Mouse (Mus musculus): ENCODE measurements around the gene Prpf8. TPM values are rescaled to one million over a fixed set of nuclear protein-coding genes. Genes with fewer than 3 reads are reported as not detected.
A peak's percentile ranks its signal among the peaks of the same experiment; 100 is the strongest.

The Prpf8 gene
- polyA plus RNA-seq, 1 experiment from 2014 or later: 44.3 TPM

DNA sequence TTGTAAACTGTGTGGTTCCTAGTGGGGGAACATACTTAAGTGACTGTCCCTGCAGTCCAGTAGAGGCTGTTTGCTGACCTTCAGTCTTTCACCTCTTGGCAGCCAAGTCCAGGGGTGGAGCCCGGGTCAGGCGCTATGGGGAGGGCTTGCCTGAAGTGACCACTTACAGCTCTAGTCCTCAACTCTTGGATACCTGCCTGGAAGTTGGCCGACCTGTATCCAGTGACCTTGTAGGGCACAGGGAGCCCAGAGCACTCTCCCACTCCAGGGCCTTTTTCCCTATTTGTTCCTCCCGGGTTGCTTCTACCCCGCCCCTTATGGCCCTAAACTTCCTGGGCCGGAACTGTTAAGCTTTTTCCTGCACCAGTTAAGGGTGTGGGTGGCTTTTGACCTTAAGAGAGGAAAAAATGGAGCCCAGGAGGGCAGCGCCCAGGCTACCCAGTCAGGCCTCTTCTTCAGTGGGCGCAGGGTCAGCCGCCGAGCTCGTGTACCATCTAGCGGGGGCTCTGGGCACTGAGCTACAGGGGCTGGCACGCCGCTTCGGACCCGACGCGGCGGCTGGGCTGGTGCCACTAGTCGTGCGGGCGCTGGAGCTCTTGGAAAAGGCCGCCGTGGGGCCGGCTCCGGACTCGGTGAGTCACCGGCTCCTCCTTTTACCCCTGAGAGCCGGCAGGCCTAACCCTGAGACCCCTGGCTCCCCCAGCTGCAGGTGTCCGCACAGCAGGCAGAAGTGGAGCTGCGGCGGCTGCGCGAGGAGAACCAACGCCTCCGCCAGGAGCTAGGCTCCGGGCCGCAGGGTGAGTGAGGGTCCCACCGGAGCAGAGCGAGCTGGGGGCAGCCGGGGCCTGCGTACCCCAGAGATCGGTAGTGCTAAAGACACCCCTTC lies 23.4 kb downstream of the Prpf8 start, which contains the start of gene Rilp:
Gene Rilp (plus strand): TSS at position 354 of the 886 bp plus-strand sequence.
- H3K27ac ChIP-seq (replicated peaks): peak within 1 kb of the TSS; percentile 86
- peaks cover 40% of the 10 kb centered on the region for H3K36me3 ChIP-seq
- no peaks in the 10 kb centered on the region for H3K27me3 ChIP-seq (replicated peaks)
- ATAC-seq (ENCODE audit: low FRiP score): peak; percentile 84
- 3% methylated on average over 43 of the region's 43 CpGs for WGBS
- peaks cover 12% of the 10 kb centered on the region for H3K4me1 ChIP-seq
- peak within 1 kb of the TSS; percentile 60 for H3K9ac ChIP-seq (replicated peaks)
- H3K9me3 ChIP-seq (replicated peaks): no peaks in the 10 kb centered on the region
- peak within 1 kb of the TSS; percentile 56 for H3K4me3 ChIP-seq (replicated peaks)
- peak within 1 kb of the TSS; percentile 97 for H3K4me2 ChIP-seq

DNA sequence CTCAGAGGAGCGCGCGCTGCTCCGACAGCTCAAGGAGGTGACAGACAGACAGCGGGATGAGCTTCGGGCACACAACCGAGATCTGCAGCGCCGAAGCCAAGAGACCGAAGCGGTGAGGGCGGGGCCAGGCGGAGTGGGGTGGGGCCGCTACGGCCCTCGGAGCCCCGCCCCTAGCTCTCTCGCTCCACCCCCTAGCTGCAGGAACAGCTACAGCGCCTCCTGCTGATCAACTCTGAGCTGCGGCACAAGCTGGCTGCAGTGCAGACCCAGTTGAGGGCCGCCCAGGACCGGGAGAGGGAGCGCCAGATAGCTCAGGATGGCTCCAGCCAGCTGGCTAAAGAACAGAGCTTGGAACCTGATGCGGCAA lies 24.0 kb downstream of the Prpf8 start:
- H3K36me3 ChIP-seq: peaks cover 35% of the 10 kb centered on the region
- peak overlapping the region; percentile 97 for H3K4me2 ChIP-seq
- peak overlapping the region; percentile 60 for H3K9ac ChIP-seq (replicated peaks)
- WGBS: 3% methylated on average over 24 of the region's 24 CpGs
- H3K27ac ChIP-seq (replicated peaks): peak overlapping the region; percentile 86
- no peaks in the 10 kb centered on the region for H3K9me3 ChIP-seq (replicated peaks)
- H3K4me1 ChIP-seq: peaks cover 12% of the 10 kb centered on the region
- ATAC-seq (ENCODE audit: low FRiP score): peak; percentile 91
- no peaks in the 10 kb centered on the region for H3K27me3 ChIP-seq (replicated peaks)
- peak overlapping the region; percentile 56 for H3K4me3 ChIP-seq (replicated peaks)

DNA sequence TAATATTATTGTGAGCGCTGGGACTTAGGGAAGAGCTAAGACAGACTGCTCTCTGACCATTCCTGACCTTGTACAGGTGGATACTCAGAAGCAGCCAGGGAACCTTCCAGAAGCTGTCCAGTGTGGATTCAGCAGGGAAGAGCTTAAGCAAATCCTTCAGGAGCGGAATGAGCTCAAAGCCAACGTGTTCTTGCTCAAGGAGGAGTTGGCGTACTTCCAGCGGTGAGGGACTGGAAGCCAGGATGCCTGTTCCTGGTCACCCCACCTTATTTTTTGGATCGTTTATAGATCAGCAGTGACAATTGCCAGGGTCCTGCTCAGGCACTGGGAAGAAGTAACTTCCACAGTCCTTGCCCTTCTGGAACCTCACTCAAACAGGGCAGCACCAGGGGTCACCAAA lies 24.6 kb downstream of the Prpf8 start:
- ATAC-seq (ENCODE audit: low FRiP score): no peak
- peaks cover 12% of the 10 kb centered on the region for H3K4me1 ChIP-seq
- no peaks in the 10 kb centered on the region for H3K9me3 ChIP-seq (replicated peaks)
- H3K27ac ChIP-seq (replicated peaks): no peak overlapping the region
- no peak overlapping the region for H3K9ac ChIP-seq (replicated peaks)
- H3K36me3 ChIP-seq: peaks cover 29% of the 10 kb centered on the region
- H3K27me3 ChIP-seq (replicated peaks): no peaks in the 10 kb centered on the region
- H3K4me3 ChIP-seq (replicated peaks): no peak overlapping the region
- WGBS: 86% methylated on average over 6 of the region's 6 CpGs
- peak overlapping the region; percentile 97; the same call in 1 of the 2 replicates for H3K4me2 ChIP-seq

DNA sequence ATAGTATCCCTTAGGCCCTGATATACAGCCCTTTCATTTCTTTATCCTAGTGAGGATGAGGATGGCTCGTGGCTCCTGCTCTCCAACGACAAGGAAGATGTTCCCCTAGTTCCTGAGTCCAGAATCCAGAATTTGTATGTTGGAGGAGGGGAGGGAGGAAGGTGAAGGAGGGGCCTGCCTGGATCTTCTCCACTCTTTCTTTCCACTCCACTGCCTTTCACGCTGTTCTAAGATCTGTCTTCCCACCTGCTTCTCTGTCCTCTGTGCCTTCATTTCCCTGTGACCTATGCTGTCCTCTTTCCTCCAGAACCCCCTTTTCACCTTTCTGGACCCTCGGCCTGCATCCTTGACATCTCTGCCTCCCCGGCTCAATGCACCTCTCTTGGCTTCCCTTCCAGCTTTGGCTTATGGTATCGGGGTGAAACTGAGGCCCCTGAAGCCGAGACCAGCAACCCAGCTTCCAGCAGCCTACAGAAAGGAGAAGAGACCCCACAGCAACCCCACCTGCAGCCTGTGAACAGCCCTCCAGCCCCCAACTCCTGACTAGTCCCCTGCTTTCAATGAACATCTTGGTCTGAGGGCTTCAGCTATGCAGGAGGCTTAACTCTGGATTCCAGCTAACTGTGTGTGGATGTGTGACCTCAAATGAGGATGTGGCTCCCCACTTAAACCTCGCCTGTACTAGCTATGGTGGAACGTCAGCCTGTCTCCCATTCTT lies 25.8 kb downstream of the Prpf8 start:
- Histone ChIP-seq H3K9me3 (replicated peaks) (no peaks in the 10 kb centered on the region), H3K4me1 (peaks cover 12% of the 10 kb centered on the region), H3K4me2 (no peak overlapping the region), H3K27me3 (replicated peaks) (no peaks in the 10 kb centered on the region), H3K27ac (replicated peaks) (no peak overlapping the region), H3K9ac (replicated peaks) (no peak overlapping the region), H3K36me3 (peaks cover 20% of the 10 kb centered on the region), H3K4me3 (replicated peaks) (no peak overlapping the region)
- ATAC-seq (ENCODE audit: low FRiP score): no peak
- 87% methylated on average over 9 of the region's 9 CpGs for WGBS

DNA sequence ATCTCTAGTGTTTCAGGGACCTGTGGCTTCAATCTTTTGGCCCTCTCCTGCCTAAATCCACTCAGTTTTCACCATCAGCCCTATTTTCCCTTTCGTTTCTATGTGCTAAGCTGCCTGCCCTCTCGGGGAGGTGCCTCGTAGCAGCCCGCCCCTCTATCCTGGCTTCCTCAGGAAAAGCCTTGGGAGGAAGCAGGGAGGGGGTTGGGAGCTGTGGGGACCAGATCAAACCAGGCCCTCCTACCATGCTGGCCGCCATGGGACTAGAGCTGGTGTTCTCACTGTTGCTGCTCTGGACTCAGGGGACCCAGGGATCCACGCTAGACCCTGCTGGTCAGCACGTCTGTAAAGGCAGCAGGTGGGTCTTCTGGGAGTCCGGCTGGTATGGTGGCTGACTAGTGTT lies 26.7 kb downstream of the Prpf8 start, which contains the start of gene Scarf1:
Gene Scarf1 (plus strand): TSS at position 205 of the 400 bp plus-strand sequence.
- H3K36me3 ChIP-seq: peaks cover 11% of the 10 kb centered on the region
- H3K9ac ChIP-seq (replicated peaks): no peak within 1 kb of the TSS
- peaks cover 12% of the 10 kb centered on the region for H3K4me1 ChIP-seq
- no peak for ATAC-seq (ENCODE audit: low FRiP score)
- no peak within 1 kb of the TSS for H3K4me3 ChIP-seq (replicated peaks)
- no peaks in the 10 kb centered on the region for H3K27me3 ChIP-seq (replicated peaks)
- H3K27ac ChIP-seq (replicated peaks): no peak within 1 kb of the TSS
- WGBS: 60% methylated on average over 8 of the region's 8 CpGs
- no peaks in the 10 kb centered on the region for H3K9me3 ChIP-seq (replicated peaks)
- peak within 1 kb of the TSS; percentile 11; the same call in 1 of the 2 replicates for H3K4me2 ChIP-seq

DNA sequence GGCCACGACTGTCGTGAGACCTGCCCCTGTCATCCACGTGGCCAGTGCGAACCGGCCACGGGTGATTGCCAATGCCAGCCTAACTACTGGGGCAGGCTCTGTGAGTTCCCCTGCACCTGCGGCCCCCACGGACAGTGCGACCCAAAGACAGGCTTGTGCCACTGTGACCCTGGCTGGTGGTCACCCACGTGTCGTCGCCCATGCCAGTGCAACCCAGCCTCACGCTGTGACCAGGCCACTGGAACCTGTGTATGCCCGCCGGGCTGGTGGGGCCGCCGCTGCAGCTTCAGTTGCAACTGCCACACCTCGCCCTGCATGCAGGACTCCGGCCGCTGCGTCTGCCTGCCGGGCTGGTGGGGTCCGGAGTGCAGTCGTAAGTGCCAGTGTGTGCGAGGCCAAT lies 28.6 kb downstream of the Prpf8 start:
- Histone ChIP-seq H3K9me3 (replicated peaks) (no peaks in the 10 kb centered on the region), H3K4me3 (replicated peaks) (no peak overlapping the region), H3K27me3 (replicated peaks) (no peaks in the 10 kb centered on the region), H3K4me2 (no peak overlapping the region), H3K27ac (replicated peaks) (no peak overlapping the region), H3K4me1 (peaks cover 2% of the 10 kb centered on the region), H3K36me3 (no peaks in the 10 kb centered on the region; the same call in 1 of the 2 replicates), H3K9ac (replicated peaks) (no peak overlapping the region)
- WGBS: 94% methylated on average over 25 of the region's 25 CpGs
- ATAC-seq (ENCODE audit: low FRiP score): no peak

DNA sequence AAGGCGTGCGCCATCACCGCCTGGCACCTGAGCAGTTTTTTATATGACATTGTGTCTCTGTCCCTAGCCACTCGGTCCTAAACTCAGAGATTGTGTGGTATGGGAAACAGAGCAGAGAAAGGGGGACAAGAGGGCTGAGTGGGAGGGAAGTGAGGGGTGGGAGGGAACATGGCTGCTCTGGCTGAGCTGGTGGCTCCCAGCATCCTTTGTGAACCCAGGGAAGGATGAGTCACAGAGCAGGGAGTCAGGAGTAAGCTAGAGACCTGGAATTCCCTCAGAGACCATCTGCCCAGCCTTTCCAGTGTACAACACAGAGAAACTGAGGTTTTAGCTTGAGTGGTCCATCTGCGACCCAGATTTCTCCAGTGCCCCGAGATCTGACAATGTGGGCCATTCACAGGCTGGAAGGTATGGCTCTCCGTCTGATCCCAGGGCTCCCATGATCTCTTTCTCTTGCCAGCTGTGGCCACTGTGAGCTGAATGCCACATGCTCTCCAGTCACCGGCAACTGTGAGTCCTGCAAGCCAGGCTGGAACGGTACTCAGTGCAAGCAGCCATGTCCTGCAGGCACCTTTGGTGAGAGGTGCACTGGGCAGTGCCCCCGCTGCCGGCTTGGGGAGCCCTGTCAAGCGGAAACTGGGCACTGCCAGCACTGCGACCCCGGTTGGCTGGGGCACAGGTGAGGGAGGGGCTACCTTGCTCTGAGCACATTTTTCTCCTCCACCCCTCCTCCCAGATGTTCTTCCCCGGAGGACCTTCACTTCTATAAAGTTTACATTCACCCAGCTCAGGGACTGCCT lies 33.4 kb downstream of the Prpf8 start:
- no peaks in the 10 kb centered on the region for H3K27me3 ChIP-seq (replicated peaks)
- WGBS: 70% methylated on average over 15 of the region's 15 CpGs

DNA sequence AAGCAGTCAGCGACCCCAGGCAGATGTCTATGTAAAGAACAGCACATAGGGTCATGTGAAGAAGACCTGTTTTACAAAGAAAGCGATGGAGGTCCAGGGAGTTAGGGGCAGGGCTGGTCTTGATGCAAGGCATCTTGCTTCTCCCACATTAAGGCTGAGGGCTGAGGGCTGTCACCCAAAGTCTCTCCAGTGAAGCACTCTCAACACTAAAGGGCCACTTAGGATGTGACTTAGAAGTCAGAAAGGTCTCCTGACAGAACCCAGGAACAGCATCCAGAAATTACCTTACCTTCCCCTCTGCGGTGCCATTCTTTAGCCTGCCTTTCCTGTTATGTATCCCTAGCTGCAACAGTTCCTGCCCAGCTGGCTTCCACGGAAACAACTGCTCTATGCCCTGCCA lies 35.0 kb downstream of the Prpf8 start:
- H3K9me3 ChIP-seq (replicated peaks): no peaks in the 10 kb centered on the region
- no peaks in the 10 kb centered on the region for H3K36me3 ChIP-seq
- H3K4me2 ChIP-seq: no peak overlapping the region
- H3K9ac ChIP-seq (replicated peaks): no peak overlapping the region
- 82% methylated on average over 4 of the region's 4 CpGs for WGBS
- ATAC-seq (ENCODE audit: low FRiP score): no peak
- no peaks in the 10 kb centered on the region for H3K27me3 ChIP-seq (replicated peaks)
- no peaks in the 10 kb centered on the region for H3K4me1 ChIP-seq
- H3K4me3 ChIP-seq (replicated peaks): no peak overlapping the region
- H3K27ac ChIP-seq (replicated peaks): no peak overlapping the region

More for the DNA sequence above, 33.4 kb downstream of the Prpf8 start:
- Histone ChIP-seq H3K4me3 (replicated peaks) (no peak overlapping the region), H3K9me3 (replicated peaks) (no peaks in the 10 kb centered on the region), H3K27ac (replicated peaks) (no peak overlapping the region), H3K4me2 (no peak overlapping the region), H3K36me3 (no peaks in the 10 kb centered on the region), H3K4me1 (no peaks in the 10 kb centered on the region), H3K9ac (replicated peaks) (no peak overlapping the region)
- ATAC-seq (ENCODE audit: low FRiP score): no peak

DNA sequence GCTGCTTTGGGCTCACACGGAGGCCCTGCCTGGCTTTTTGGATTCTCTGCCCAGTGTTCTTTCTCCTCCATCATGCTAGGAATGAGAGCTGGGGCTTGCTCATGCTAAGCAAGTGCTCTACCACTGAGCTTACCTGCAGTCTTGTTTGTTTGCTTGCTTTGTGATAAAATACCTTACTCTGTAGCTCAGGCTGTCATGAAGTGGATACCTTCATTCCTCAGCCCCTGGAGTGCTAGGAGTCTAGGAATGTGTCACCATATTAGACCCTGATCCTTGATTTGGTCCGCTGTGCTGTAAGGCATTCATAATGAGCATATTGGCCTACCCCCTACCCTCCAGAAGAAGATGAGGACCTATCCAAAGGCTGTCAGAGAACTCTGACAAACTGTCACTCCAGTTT lies 36.2 kb downstream of the Prpf8 start:
- no peak for ATAC-seq (ENCODE audit: low FRiP score)
- Histone ChIP-seq H3K4me3 (replicated peaks) (no peak overlapping the region), H3K4me1 (no peaks in the 10 kb centered on the region), H3K9ac (replicated peaks) (no peak overlapping the region), H3K36me3 (no peaks in the 10 kb centered on the region), H3K27me3 (replicated peaks) (no peaks in the 10 kb centered on the region), H3K27ac (replicated peaks) (no peak overlapping the region), H3K9me3 (replicated peaks) (no peaks in the 10 kb centered on the region), H3K4me2 (no peak overlapping the region)
- WGBS: 93% methylated on average over 2 of the region's 2 CpGs

DNA sequence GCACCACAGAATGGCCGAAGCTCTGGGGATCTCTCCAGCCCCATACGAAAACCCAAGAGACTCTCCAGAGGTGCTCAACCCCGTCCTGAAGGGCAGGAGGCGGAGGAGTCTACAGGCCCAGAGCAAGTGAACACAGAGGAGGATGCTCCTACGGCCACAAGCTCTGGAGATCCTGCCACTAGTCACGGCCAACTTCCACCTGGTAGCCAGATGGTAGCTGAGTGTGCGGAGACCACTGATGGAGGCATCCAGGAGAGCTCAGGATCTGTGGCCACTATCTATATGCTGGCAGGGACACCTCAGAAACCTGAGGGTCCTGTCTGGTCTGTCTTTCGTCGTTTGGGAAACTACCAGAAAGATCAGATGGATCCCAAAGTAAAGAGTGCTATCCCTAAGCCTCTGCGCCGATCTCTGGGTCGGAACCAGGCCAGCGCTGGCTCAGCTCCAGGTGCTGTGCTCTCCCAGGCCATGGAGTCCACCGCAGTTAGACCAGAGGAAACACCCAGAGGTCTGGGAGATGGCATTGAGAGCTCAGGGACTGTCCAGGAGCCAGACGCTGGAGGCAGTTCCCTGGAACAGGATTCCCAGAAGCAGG lies 39.0 kb downstream of the Prpf8 start:
- no peak for ATAC-seq (ENCODE audit: low FRiP score)
- H3K4me1 ChIP-seq: 0 out of 2 replicates have a peak, but pooled peaks cover 7% of the 10 kb centered on the region
- H3K36me3 ChIP-seq: no peaks in the 10 kb centered on the region
- H3K27ac ChIP-seq (replicated peaks): no peak overlapping the region
- no peaks in the 10 kb centered on the region for H3K27me3 ChIP-seq (replicated peaks)
- no peak overlapping the region for H3K9ac ChIP-seq (replicated peaks)
- 88% methylated on average over 15 of the region's 15 CpGs for WGBS
- no peak overlapping the region for H3K4me2 ChIP-seq
- H3K4me3 ChIP-seq (replicated peaks): no peak overlapping the region
- H3K9me3 ChIP-seq (replicated peaks): no peaks in the 10 kb centered on the region

DNA sequence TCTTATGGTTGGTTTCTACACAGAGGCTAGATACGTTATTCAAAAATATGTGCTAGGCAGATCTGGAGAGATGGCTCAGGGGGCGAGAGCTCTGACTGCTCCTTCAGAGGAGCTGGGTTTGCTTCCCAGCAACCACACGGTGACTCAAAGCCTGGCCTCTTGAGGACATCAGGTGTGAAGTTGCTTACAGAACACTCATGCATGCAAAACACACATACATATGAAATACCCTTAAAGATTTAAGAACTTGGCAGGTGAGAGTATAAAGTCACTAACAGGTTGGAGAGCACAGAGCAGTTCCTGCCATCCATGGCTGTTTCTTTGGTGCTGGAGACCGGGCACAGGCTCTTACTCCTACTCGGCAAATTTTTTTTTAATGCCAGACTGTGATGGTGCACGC lies 40.3 kb downstream of the Prpf8 start:
- no peak overlapping the region for H3K27ac ChIP-seq (replicated peaks)
- no peaks in the 10 kb centered on the region for H3K9me3 ChIP-seq (replicated peaks)
- no peak overlapping the region for H3K4me3 ChIP-seq (replicated peaks)
- no peaks in the 10 kb centered on the region for H3K36me3 ChIP-seq
- H3K27me3 ChIP-seq (replicated peaks): no peaks in the 10 kb centered on the region
- 92% methylated on average over 6 of the region's 6 CpGs for WGBS
- no peak for ATAC-seq (ENCODE audit: low FRiP score)
- H3K4me1 ChIP-seq: 0 out of 2 replicates have a peak, but pooled peaks cover 7% of the 10 kb centered on the region
- H3K9ac ChIP-seq (replicated peaks): no peak overlapping the region
- H3K4me2 ChIP-seq: no peak overlapping the region

Data from neural tube, embryonic 15.5 days (tissue).